Mouse (Mus musculus) limb, embryonic 14.5 days (tissue): Measurements from ENCODE around the gene Rasal2. TPM values are rescaled to one million over a fixed set of nuclear protein-coding genes. Genes with fewer than 3 reads are reported as not detected.

Experiments
- ATAC-seq: fragments of 200-750 bp; cut with Nextera tagmentation; 2 replicates; pipeline ENCODE4 v1.8.0; 2017; ENCODE audit warnings: low read depth, moderate number of reproducible peaks, moderate TSS enrichment; ENCODE audit not compliant: low FRiP score
- DNase-seq: peaks from one replicate; pipeline ENCODE4 v3.0.0-alpha.2; 2015; ENCODE audit warnings: low spot score
- H3K27ac ChIP-seq: fragments of 300-500 bp; sonication (generic); replicated peaks from 2 replicates; pipeline ENCODE4 v1.5.1; 2014; ENCODE audit warnings: low read depth, mild to moderate bottlenecking, low read length, moderate library complexity, mixed read lengths
- H3K27me3 ChIP-seq: fragments of 300-500 bp; sonication (generic); 2 replicates; pipeline ENCODE4 v1.6.1; 2014; ENCODE audit warnings: low read length, mixed read lengths; ENCODE audit not compliant: control insufficient read depth, insufficient read depth
- H3K36me3 ChIP-seq: fragments of 300-500 bp; sonication (generic); 2 replicates; pipeline ENCODE4 v1.6.1; 2014; ENCODE audit warnings: mild to moderate bottlenecking, low read length, moderate library complexity, mixed read lengths; ENCODE audit not compliant: control insufficient read depth, insufficient read depth
- H3K4me1 ChIP-seq: fragments of 300-500 bp; sonication (generic); 2 replicates; pipeline ENCODE4 v1.6.1; 2014; ENCODE audit warnings: antibody characterized with exemption, low read length, mixed read lengths; ENCODE audit not compliant: control insufficient read depth, insufficient read depth
- H3K4me2 ChIP-seq: fragments of 300-500 bp; sonication (generic); replicated peaks from 2 replicates; pipeline ENCODE4 v1.6.1; 2014; ENCODE audit warnings: low read depth, mild to moderate bottlenecking, low read length, moderate library complexity; ENCODE audit not compliant: severe bottlenecking
- H3K4me3 ChIP-seq: fragments of 300-500 bp; sonication (generic); replicated peaks from 2 replicates; pipeline ENCODE4 v1.5.1; 2014; ENCODE audit warnings: low read length
- H3K9ac ChIP-seq: fragments of 300-500 bp; sonication (generic); 2 replicates; pipeline ENCODE4 v1.6.1; 2014; ENCODE audit warnings: mild to moderate bottlenecking, low read depth, low read length, moderate library complexity; ENCODE audit not compliant: severe bottlenecking
- H3K9me3 ChIP-seq: fragments of 300-500 bp; sonication (generic); 2 replicates; pipeline ENCODE4 v1.6.1; 2016; ENCODE audit warnings: low read length; ENCODE audit not compliant: control insufficient read depth
- POLR2A ChIP-seq: fragments of 200-500 bp; IDR thresholded peaks from 2 replicates; pipeline ENCODE4 v1.8.0; 2012; ENCODE audit warnings: inconsistent platforms, mild to moderate bottlenecking, moderate library complexity, borderline replicate concordance; ENCODE audit not compliant: insufficient read depth, insufficient read length; ENCODE audit errors: extremely low read depth
- WGBS: fragments of 180-500 bp; shearing (Covaris S2); extraction: QIAGEN DNeasy Blood & Tissue Kit; methylation state at CpG from one replicate; pipeline ENCODE4 v1.1.7; 2014; 5-methylcytosine and 5-hydroxymethylcytosine counted together
- polyA plus RNA-seq, 2 experiments: library from polyadenylated mRNA; depleted of rRNA in 1 of 2; stranded (reverse) in 1 of 2; unstranded in 1 of 2; fragments of >200 nt; fragmentation: Nextera tagmentation in 1 of 2; extraction: Ambion mirVana in 1 of 2; gene quantifications; 2 replicates each; pipeline versions ENCODE4 v1.2.1 to v1.2.3; 2012 to 2014

Gene Rasal2
- polyA plus RNA-seq, 2 experiments: 5.4 to 10.2 TPM

DNA sequence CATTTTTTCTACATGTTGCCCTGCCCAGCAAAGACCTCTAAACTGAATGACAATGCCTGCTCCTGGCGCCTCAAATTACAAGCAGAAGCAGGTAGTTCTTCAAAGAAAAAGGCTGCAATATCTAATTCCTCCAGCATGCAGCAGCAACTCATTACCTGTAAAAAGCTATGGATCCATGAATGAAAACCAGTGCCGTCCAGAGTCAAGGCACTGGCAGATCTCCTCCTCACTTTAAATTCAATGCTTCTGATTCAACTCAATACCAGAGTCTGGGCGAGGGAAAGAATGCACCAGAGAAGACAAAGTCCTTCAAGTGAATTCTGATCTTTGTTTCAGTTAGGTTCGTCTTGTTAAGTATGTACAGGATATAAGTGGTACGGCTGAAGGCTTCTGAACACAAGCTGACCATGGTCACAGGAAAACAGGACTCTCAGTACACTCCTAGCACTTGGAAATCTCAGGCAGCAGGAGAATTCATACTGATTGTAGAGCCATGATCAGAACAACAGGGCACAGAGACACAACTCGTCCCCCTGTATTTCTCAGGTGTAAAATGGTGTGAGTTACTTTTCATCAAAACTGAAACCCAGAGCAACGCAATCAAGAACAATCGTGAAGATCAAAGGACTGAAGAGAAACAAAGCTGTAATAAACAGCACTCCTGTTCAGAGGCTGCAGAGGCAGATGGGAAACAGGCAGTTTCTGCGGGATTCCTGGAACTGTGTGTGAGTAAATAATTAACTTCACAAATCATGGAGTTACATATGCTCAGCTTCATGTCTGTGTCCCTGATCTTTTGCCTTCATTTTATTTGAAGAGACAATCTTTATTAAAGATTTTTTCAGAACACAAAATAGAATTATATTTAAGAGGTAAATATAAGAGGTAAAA, 158.6 kb downstream of the Rasal2 start:
- H3K9ac ChIP-seq: no peak overlapping the region
- WGBS: 39% methylated on average over 9 of the region's 9 CpGs
- H3K27ac ChIP-seq: no peak overlapping the region
- no peak for TF ChIP-seq POLR2A
- no peaks in the 10 kb centered on the region for H3K27me3 ChIP-seq
- no peak overlapping the region for H3K4me3 ChIP-seq
- DNase-seq: no peak
- H3K4me2 ChIP-seq: no peak overlapping the region
- no peak for ATAC-seq
- no peaks in the 10 kb centered on the region for H3K36me3 ChIP-seq
- H3K4me1 ChIP-seq: no peaks in the 10 kb centered on the region
- H3K9me3 ChIP-seq: no peaks in the 10 kb centered on the region

DNA sequence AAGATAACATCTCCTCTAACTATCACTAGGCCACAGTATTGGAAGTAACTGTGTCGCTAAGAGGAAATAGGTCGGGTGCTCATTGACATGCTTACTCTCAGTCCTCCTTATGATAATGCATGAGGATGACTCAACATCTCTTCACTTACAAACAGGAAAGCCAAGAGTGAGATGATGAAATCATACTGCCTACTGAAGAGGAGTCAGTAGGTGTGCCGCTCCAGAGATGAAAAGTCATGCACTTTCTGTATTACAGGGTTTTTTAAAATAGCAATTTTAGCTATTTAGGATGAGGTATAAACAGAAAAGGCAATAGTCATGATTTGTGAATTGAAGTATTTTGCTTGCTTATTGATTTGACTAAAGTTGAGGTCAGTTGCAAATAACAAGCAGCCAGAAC, 164.3 kb downstream of the Rasal2 start:
- WGBS: 80% methylated on average over 3 of the region's 3 CpGs
- H3K9me3 ChIP-seq: no peaks in the 10 kb centered on the region
- H3K9ac ChIP-seq: no peak overlapping the region
- no peaks in the 10 kb centered on the region for H3K36me3 ChIP-seq
- no peak overlapping the region for H3K4me3 ChIP-seq
- no peak overlapping the region for H3K4me2 ChIP-seq
- DNase-seq (no peak), ATAC-seq (no peak)
- H3K27me3 ChIP-seq: no peaks in the 10 kb centered on the region
- TF ChIP-seq POLR2A: no peak
- H3K4me1 ChIP-seq: no peaks in the 10 kb centered on the region
- no peak overlapping the region for H3K27ac ChIP-seq

DNA sequence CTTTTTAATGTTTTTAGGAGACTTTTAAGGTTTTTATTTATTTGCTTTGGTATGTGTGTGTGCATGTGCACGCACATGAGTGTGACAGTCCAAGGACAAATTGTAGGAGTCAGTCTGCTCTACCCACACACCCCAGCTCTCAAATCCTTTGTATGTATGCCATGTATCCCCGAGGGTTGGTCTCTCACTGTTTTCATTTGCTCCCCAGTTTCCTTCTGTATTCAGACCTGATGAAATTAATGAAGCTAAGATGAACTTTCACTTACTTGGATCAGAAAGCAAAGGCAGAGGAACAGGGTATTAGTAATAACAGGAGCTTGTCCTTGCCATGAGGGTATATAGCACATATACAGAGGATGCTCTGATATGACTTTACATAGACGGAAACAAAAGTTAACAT, 165.1 kb downstream of the Rasal2 start:
- no peak overlapping the region for H3K4me3 ChIP-seq
- H3K9me3 ChIP-seq: no peaks in the 10 kb centered on the region
- no peak for TF ChIP-seq POLR2A
- 82% methylated on average over 3 of the region's 3 CpGs for WGBS
- H3K4me1 ChIP-seq: no peaks in the 10 kb centered on the region
- no peaks in the 10 kb centered on the region for H3K27me3 ChIP-seq
- ATAC-seq (no peak), DNase-seq (no peak)
- H3K4me2 ChIP-seq: no peak overlapping the region
- no peak overlapping the region for H3K9ac ChIP-seq
- H3K36me3 ChIP-seq: no peaks in the 10 kb centered on the region
- H3K27ac ChIP-seq: no peak overlapping the region

DNA sequence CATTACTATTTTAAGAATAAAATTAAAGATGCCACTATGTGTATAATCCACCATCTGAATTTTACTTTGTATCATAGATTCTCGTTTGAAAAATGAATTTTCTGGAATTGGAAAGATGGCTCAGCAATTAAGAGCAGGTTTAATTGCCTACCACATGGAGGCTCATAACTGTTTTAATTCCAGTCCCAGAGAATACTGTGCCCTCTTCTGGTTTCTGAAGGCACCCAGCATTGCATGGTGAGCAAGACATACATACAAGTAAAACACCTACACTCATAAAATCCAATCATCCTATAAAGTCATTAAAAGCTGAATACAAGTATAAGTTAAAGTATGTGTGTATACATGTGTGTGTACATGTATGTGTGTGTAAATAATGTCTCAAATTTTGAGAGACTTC, 165.6 kb downstream of the Rasal2 start:
- Histone ChIP-seq H3K4me3 (no peak overlapping the region), H3K27me3 (no peaks in the 10 kb centered on the region), H3K9ac (no peak overlapping the region), H3K9me3 (no peaks in the 10 kb centered on the region), H3K27ac (no peak overlapping the region), H3K36me3 (no peaks in the 10 kb centered on the region), H3K4me1 (no peaks in the 10 kb centered on the region), H3K4me2 (no peak overlapping the region)
- WGBS: 63% methylated on average over 1 of the region's 1 CpGs
- ATAC-seq (no peak), DNase-seq (no peak)
- no peak for TF ChIP-seq POLR2A

DNA sequence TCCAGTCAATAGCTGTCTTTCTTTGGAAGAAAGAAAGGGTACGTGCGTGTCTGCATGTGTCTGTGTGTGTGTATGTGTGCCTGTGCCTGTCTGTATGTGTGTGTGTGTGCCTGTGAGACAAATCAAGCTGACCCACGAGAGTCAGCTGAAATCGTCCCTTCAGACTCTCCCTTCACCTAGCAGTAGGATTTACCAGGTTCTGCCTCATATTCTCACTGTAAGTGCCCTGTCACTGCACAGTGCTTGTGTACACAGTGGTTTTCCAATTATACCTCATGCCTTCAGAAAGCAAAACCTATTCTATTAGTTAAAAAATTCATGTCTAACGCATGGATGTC, 168.0 kb downstream of the Rasal2 start:
- no peak for ATAC-seq
- no peak overlapping the region for H3K27ac ChIP-seq
- no peaks in the 10 kb centered on the region for H3K9me3 ChIP-seq

More for the DNA sequence above, 168.0 kb downstream of the Rasal2 start:
- TF ChIP-seq POLR2A: no peak
- DNase-seq: no peak
- no peaks in the 10 kb centered on the region for H3K4me1 ChIP-seq
- no peak overlapping the region for H3K9ac ChIP-seq
- no peak overlapping the region for H3K4me2 ChIP-seq
- no peaks in the 10 kb centered on the region for H3K27me3 ChIP-seq
- 55% methylated on average over 5 of the region's 5 CpGs for WGBS
- H3K4me3 ChIP-seq: no peak overlapping the region
- H3K36me3 ChIP-seq: no peaks in the 10 kb centered on the region
